Mouse (Mus musculus) embryonic facial prominence, embryonic 14.5 days (tissue): ENCODE measurements around the gene Tbx10. TPM values are rescaled to one million over a fixed set of nuclear protein-coding genes. Genes with fewer than 3 reads are reported as not detected.

Experiments used
- ATAC-seq: fragments of 200-750 bp; cut with Nextera tagmentation; 2 replicates; pipeline ENCODE4 v1.8.0; 2017; ENCODE audit warnings: low read depth, moderate number of reproducible peaks, moderate TSS enrichment
- DNase-seq: peaks from one replicate; pipeline ENCODE4 v3.0.0-alpha.2; 2015; ENCODE audit warnings: low spot score
- H3K27ac ChIP-seq: fragments of 300-500 bp; sonication (generic); replicated peaks from 2 replicates; pipeline ENCODE4 v1.5.1; 2014; ENCODE audit warnings: low read depth, mild to moderate bottlenecking, low read length, moderate library complexity
- H3K27me3 ChIP-seq: fragments of 300-500 bp; sonication (generic); replicated peaks from 2 replicates; pipeline ENCODE4 v1.6.1; 2014; ENCODE audit warnings: low read length; ENCODE audit not compliant: control insufficient read depth, insufficient read depth
- H3K36me3 ChIP-seq: fragments of 300-500 bp; sonication (generic); 2 replicates; pipeline ENCODE4 v1.6.1; 2014; ENCODE audit warnings: low read length, mixed read lengths; ENCODE audit not compliant: control insufficient read depth, insufficient read depth
- H3K4me1 ChIP-seq: fragments of 300-500 bp; sonication (generic); 2 replicates; pipeline ENCODE4 v1.6.1; 2014; ENCODE audit warnings: antibody characterized with exemption, low read length; ENCODE audit not compliant: control insufficient read depth, insufficient read depth
- H3K4me2 ChIP-seq: fragments of 300-500 bp; sonication (generic); 2 replicates; pipeline ENCODE4 v1.6.1; 2014; ENCODE audit warnings: low read depth, mild to moderate bottlenecking, low read length, moderate library complexity, mixed read lengths
- H3K4me3 ChIP-seq: fragments of 300-500 bp; sonication (generic); 2 replicates; pipeline ENCODE4 v1.5.1; 2014; ENCODE audit warnings: low read depth, mild to moderate bottlenecking, low read length
- H3K9ac ChIP-seq: fragments of 300-500 bp; sonication (generic); 2 replicates; pipeline ENCODE4 v1.6.1; 2014; ENCODE audit warnings: low read depth, mild to moderate bottlenecking, low read length, moderate library complexity, mixed read lengths
- H3K9me3 ChIP-seq: fragments of 300-500 bp; sonication (generic); 2 replicates; pipeline ENCODE4 v1.6.1; 2016; ENCODE audit warnings: low read length; ENCODE audit not compliant: control insufficient read depth
- WGBS: fragments of 180-500 bp; shearing (Covaris S2); extraction: QIAGEN DNeasy Blood & Tissue Kit; methylation state at CpG from one replicate; pipeline ENCODE4 v1.1.7; 2014; 5-methylcytosine and 5-hydroxymethylcytosine counted together
- polyA plus RNA-seq: library from polyadenylated mRNA; unstranded; fragments of >200 nt; fragmentation: Nextera tagmentation; extraction: Ambion mirVana; gene quantifications from 2 replicates; pipeline ENCODE4 v1.2.1, GENCODE M21; 2014

Tbx10 gene
- polyA plus RNA-seq = 0.10 TPM in 1 of 2 replicates, not detected in the other

- H3K4me3 ChIP-seq = no peak within 1 kb of the TSS
- H3K36me3 ChIP-seq = no peaks in the 10 kb centered on the region
- 44% methylated on average over 5 of the region's 5 CpGs for WGBS
- no peaks in the 10 kb centered on the region for H3K4me1 ChIP-seq
- H3K4me2 ChIP-seq = no peak within 1 kb of the TSS
- no peaks in the 10 kb centered on the region for H3K27me3 ChIP-seq
- DNase-seq = no peak
- no peak within 1 kb of the TSS for H3K27ac ChIP-seq
- ATAC-seq = no peak
- no peaks in the 10 kb centered on the region for H3K9me3 ChIP-seq
- no peak within 1 kb of the TSS for H3K9ac ChIP-seq
Observed at GRCm38 (mm10) chr19:3992416-3992815, at the start of gene Tbx10. Tbx10 (plus strand) TSS chr19:3992752.

- no peaks in the 10 kb centered on the region for H3K9me3 ChIP-seq
- 21% methylated on average over 24 of the region's 27 CpGs for WGBS
- H3K9ac ChIP-seq = no peak overlapping the region
- no peak for DNase-seq
- no peak for ATAC-seq
- peak overlapping the region; percentile 20; the same call in 1 of the 2 replicates for H3K4me2 ChIP-seq
- no peaks in the 10 kb centered on the region for H3K4me1 ChIP-seq
- H3K27me3 ChIP-seq = no peaks in the 10 kb centered on the region
- H3K4me3 ChIP-seq = no peak overlapping the region
- no peaks in the 10 kb centered on the region for H3K36me3 ChIP-seq
- H3K27ac ChIP-seq = no peak overlapping the region
Observed at GRCm38 (mm10) chr19:3942986-3943735, 49.4 kb upstream of the Tbx10 start.

- no peak for DNase-seq
- Histone ChIP-seq H3K36me3 (no peaks in the 10 kb centered on the region), H3K4me1 (no peaks in the 10 kb centered on the region), H3K9ac (no peak overlapping the region), H3K9me3 (no peaks in the 10 kb centered on the region), H3K27ac (no peak overlapping the region), H3K4me2 (no peak overlapping the region), H3K4me3 (no peak overlapping the region), H3K27me3 (no peaks in the 10 kb centered on the region)
- no peak for ATAC-seq
- 26% methylated on average over 10 of the region's 10 CpGs for WGBS
Observed at GRCm38 (mm10) chr19:3945872-3946564, 46.5 kb upstream of the Tbx10 start.

- Histone ChIP-seq H3K27ac (no peak overlapping the region), H3K4me2 (no peak overlapping the region), H3K36me3 (no peaks in the 10 kb centered on the region), H3K27me3 (no peaks in the 10 kb centered on the region), H3K9ac (no peak overlapping the region), H3K9me3 (no peaks in the 10 kb centered on the region), H3K4me1 (no peaks in the 10 kb centered on the region), H3K4me3 (no peak overlapping the region)
- 0% methylated on average over 2 of the region's 2 CpGs for WGBS
- DNase-seq (peak; percentile 56), ATAC-seq (peak; percentile 84)
Observed at GRCm38 (mm10) chr19:3946715-3947114, 45.8 kb upstream of the Tbx10 start.

GRCm38 (mm10) chr19:3947813-3948212 is 44.7 kb upstream of the Tbx10 start:
- Histone ChIP-seq H3K27ac (no peak overlapping the region), H3K4me2 (no peak overlapping the region), H3K4me3 (no peak overlapping the region), H3K4me1 (no peaks in the 10 kb centered on the region), H3K36me3 (no peaks in the 10 kb centered on the region), H3K9me3 (no peaks in the 10 kb centered on the region), H3K27me3 (no peaks in the 10 kb centered on the region), H3K9ac (no peak overlapping the region)
- 74% methylated on average over 3 of the region's 3 CpGs for WGBS
- DNase-seq (no peak), ATAC-seq (no peak)

- Histone ChIP-seq H3K27ac (no peak overlapping the region), H3K9ac (no peak overlapping the region), H3K4me2 (no peak overlapping the region), H3K4me3 (no peak overlapping the region), H3K9me3 (no peaks in the 10 kb centered on the region), H3K27me3 (no peaks in the 10 kb centered on the region), H3K36me3 (no peaks in the 10 kb centered on the region), H3K4me1 (no peaks in the 10 kb centered on the region)
- WGBS = 75% methylated on average over 4 of the region's 14 CpGs
- ATAC-seq (no peak), DNase-seq (no peak)
Observed at GRCm38 (mm10) chr19:3948546-3948945, 44.0 kb upstream of the Tbx10 start.

- H3K4me1 ChIP-seq = no peaks in the 10 kb centered on the region
- 73% methylated on average over 3 of the region's 3 CpGs for WGBS
- DNase-seq = no peak
- no peak overlapping the region for H3K27ac ChIP-seq
- H3K27me3 ChIP-seq = no peaks in the 10 kb centered on the region
- ATAC-seq = no peak
- no peak overlapping the region for H3K4me3 ChIP-seq
- H3K9ac ChIP-seq = no peak overlapping the region
- no peaks in the 10 kb centered on the region for H3K9me3 ChIP-seq
- H3K4me2 ChIP-seq = no peak overlapping the region
- H3K36me3 ChIP-seq = no peaks in the 10 kb centered on the region
Observed at GRCm38 (mm10) chr19:3950331-3950730, 42.2 kb upstream of the Tbx10 start.

- DNase-seq (no peak), ATAC-seq (no peak)
- Histone ChIP-seq H3K9ac (no peak overlapping the region), H3K4me3 (no peak overlapping the region), H3K27ac (no peak overlapping the region), H3K9me3 (no peaks in the 10 kb centered on the region), H3K36me3 (no peaks in the 10 kb centered on the region), H3K4me1 (no peaks in the 10 kb centered on the region), H3K27me3 (no peaks in the 10 kb centered on the region), H3K4me2 (no peak overlapping the region)
Observed at GRCm38 (mm10) chr19:3951461-3951860, 41.1 kb upstream of the Tbx10 start.

- H3K27ac ChIP-seq = no peak overlapping the region
- H3K9ac ChIP-seq = no peak overlapping the region
- H3K4me1 ChIP-seq = no peaks in the 10 kb centered on the region
- WGBS = 54% methylated on average over 1 of the region's 1 CpGs
- no peak overlapping the region for H3K4me2 ChIP-seq
- no peak for DNase-seq
- H3K9me3 ChIP-seq = no peaks in the 10 kb centered on the region
- H3K4me3 ChIP-seq = no peak overlapping the region
- ATAC-seq = no peak
- H3K36me3 ChIP-seq = no peaks in the 10 kb centered on the region
- H3K27me3 ChIP-seq = no peaks in the 10 kb centered on the region
Observed at GRCm38 (mm10) chr19:3952099-3952498, 40.5 kb upstream of the Tbx10 start.
